Mouse (Mus musculus): ENCODE measurements around the gene Cpm. TPM values are rescaled to one million over a fixed set of nuclear protein-coding genes. Genes with fewer than 3 reads are reported as not detected.
"Not testable (repeated sequence)": the region's sequence is repeated elsewhere in the genome, so short reads cannot be mapped to it uniquely, and the experiment has no call there.

Gene Cpm
- polyA plus RNA-seq, 1 experiment from 2014 or later = 31.2 TPM

DNA sequence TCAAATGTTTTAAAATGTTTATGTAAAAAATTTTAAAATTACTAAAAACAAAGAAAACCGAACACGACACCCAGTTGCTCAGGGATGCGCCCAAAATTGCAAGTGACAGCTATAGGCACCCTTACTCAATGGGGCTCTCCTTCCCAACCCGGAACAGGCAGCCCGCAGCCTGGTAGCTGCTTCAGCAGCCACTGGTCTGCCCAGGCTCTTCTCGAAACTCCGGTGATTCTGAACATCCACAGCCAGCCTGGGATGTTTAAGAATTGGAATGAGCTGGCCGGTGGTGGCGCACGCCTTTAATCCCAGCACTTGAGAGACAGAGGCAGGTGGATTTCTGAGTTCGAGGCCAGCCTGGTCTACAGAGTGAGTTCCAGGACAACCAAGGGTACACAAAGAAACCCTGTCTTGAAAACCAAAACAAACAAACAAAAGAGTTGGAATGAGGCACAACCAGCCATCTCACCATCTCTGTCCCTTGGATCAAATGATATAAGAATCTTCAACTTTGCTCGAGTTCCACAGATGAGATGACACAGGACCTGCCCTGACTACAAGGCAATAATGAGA, 101.4 kb downstream of the Cpm start:
- H3K4me2 ChIP-seq (replicated peaks; ENCODE audit: low read depth, low read length) = no peak overlapping the region
- no peak overlapping the region for H3K27ac ChIP-seq (ENCODE audit: low read length)
- no peaks in the 10 kb centered on the region for H3K9me3 ChIP-seq (ENCODE audit: low read length)
- no peaks in the 10 kb centered on the region for H3K27me3 ChIP-seq (ENCODE audit: insufficient read depth, low read length)
- no peaks in the 10 kb centered on the region for H3K4me1 ChIP-seq (ENCODE audit: insufficient read depth, low read length)
- ATAC-seq (ENCODE audit: low FRiP score, low TSS enrichment) = no peak
- no peak overlapping the region for H3K9ac ChIP-seq (replicated peaks; ENCODE audit: low read length)
- WGBS = 93% methylated on average over 12 of the region's 12 CpGs
- H3K36me3 ChIP-seq (ENCODE audit: insufficient read depth, low read length) = no peaks in the 10 kb centered on the region
- no peak overlapping the region for H3K4me3 ChIP-seq (ENCODE audit: low read length)

DNA sequence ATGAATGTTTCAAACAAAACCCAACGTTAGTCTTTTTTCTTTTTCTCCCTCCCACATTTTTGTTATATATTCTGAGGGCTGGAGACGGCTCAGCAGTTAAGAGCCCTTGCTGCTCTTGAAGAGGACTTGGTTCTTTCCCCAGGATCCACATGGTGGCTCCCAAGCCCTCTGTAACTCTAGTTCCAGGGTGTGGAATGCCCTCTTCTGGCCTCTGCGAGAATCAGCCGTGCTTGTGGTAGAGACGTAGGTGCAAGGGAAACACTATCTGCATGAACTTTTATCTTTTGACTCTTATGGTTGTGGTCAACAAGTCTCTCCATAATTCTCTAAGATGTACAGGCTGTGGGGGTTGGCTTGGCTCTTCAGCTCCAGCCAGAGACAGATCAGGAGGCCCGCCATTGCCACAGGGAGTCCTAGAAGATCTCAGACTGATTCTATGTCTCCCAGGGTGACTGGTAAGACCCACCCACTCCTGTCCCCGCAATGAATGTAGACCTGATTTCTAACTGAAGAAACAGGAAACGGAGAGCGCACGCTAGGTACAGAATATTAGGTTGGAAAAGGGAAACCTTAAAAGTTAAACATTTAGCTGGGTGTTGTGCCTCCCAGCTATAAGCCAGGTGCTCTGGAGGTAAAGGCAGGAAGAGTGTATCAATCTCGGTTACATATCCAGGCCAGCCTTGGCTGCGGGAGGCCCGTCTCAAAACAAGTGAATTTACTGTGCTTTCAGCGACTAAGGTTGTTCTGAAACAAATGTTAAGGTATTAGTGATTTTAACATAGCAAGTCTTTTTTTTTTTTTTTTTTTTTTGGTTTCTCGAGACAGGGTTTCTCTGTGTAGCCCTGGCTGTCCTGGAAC, 102.2 kb downstream of the Cpm start:
- ATAC-seq (ENCODE audit: low FRiP score, low TSS enrichment) = peak; percentile 75
- H3K4me1 ChIP-seq (ENCODE audit: insufficient read depth, low read length) = no peaks in the 10 kb centered on the region

DNA sequence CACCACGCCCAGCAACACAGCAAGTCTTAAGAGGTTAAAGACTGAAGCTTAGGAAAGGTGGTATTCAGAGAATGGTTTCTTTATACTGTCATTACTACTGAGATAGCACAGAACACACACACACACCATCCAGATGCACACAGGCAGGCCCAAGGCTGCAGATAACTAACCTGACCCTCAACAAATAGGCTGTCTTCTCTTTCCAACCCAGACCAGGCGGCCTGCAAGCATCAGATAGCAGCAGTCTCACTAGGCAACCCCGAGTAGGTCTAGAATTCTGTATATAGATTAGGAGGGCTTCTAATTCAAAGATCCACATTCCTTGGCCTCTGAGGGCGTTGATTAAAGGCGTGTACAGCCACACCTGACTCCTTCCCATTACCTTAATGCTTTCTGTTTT, 102.9 kb downstream of the Cpm start:
- no peaks in the 10 kb centered on the region for H3K4me1 ChIP-seq (ENCODE audit: insufficient read depth, low read length)
- H3K27ac ChIP-seq (ENCODE audit: low read length) = no peak overlapping the region
- 88% methylated on average over 5 of the region's 5 CpGs for whole genome bisulfite sequencing
- H3K36me3 ChIP-seq (ENCODE audit: insufficient read depth, low read length) = peaks cover 6% of the 10 kb centered on the region; the same call in 1 of the 2 replicates
- no peak for ATAC-seq (ENCODE audit: low FRiP score, low TSS enrichment)
- H3K4me3 ChIP-seq (ENCODE audit: low read length) = no peak overlapping the region
- H3K9ac ChIP-seq (replicated peaks; ENCODE audit: low read length) = no peak overlapping the region
- no peaks in the 10 kb centered on the region for H3K27me3 ChIP-seq (ENCODE audit: insufficient read depth, low read length)
- H3K4me2 ChIP-seq (replicated peaks; ENCODE audit: low read depth, low read length) = no peak overlapping the region
- H3K9me3 ChIP-seq (ENCODE audit: low read length) = no peaks in the 10 kb centered on the region

More for the DNA sequence above, 102.2 kb downstream of the Cpm start:
- H3K4me2 ChIP-seq (replicated peaks; ENCODE audit: low read depth, low read length) = no peak overlapping the region
- H3K9me3 ChIP-seq (ENCODE audit: low read length) = no peaks in the 10 kb centered on the region
- no peak overlapping the region for H3K27ac ChIP-seq (ENCODE audit: low read length)
- no peaks in the 10 kb centered on the region for H3K27me3 ChIP-seq (ENCODE audit: insufficient read depth, low read length)
- no peak overlapping the region for H3K9ac ChIP-seq (replicated peaks; ENCODE audit: low read length)
- peaks cover 4% of the 10 kb centered on the region; the same call in 1 of the 2 replicates for H3K36me3 ChIP-seq (ENCODE audit: insufficient read depth, low read length)
- WGBS = 48% methylated on average over 14 of the region's 15 CpGs
- no peak overlapping the region for H3K4me3 ChIP-seq (ENCODE audit: low read length)

DNA sequence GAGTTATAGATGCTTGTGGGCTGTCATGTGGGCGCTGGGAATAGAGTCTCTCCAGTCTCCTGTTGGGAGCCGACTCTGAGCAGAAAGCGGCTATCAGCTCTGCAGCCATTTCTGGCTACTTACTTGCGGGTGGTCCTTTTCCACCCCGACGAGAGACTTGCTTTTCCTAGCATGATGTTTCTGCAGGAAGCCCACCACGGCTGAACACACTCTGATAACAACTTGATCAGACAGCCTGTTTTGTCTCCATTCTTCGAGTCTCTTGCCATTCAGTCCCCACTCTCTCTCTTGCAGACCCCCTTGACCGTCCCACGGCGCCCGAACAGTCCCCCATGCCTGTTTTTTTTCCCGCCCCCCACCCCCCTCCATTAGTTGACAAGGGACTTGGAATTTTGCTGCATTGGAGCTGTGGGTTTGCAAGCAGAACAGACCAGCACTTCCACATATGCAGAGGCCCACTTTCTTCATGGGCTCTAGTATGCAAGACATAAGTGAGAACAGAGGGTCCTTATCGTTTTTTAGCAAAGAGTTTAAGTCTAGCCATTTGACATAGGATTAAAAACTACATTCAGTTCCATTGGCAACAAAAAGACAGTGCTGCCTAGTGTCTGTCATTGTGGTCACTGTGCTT, 103.8 kb downstream of the Cpm start:
- H3K4me3 ChIP-seq (ENCODE audit: low read length) = no peak overlapping the region
- H3K27me3 ChIP-seq (ENCODE audit: insufficient read depth, low read length) = no peaks in the 10 kb centered on the region
- no peak for ATAC-seq (ENCODE audit: low FRiP score, low TSS enrichment)
- H3K4me2 ChIP-seq (replicated peaks; ENCODE audit: low read depth, low read length) = no peak overlapping the region
- H3K27ac ChIP-seq (ENCODE audit: low read length) = no peak overlapping the region
- peaks cover 6% of the 10 kb centered on the region; the same call in 1 of the 2 replicates for H3K36me3 ChIP-seq (ENCODE audit: insufficient read depth, low read length)
- no peaks in the 10 kb centered on the region for H3K9me3 ChIP-seq (ENCODE audit: low read length)
- no peaks in the 10 kb centered on the region for H3K4me1 ChIP-seq (ENCODE audit: insufficient read depth, low read length)
- WGBS = 79% methylated on average over 14 of the region's 14 CpGs
- H3K9ac ChIP-seq (replicated peaks; ENCODE audit: low read length) = no peak overlapping the region

DNA sequence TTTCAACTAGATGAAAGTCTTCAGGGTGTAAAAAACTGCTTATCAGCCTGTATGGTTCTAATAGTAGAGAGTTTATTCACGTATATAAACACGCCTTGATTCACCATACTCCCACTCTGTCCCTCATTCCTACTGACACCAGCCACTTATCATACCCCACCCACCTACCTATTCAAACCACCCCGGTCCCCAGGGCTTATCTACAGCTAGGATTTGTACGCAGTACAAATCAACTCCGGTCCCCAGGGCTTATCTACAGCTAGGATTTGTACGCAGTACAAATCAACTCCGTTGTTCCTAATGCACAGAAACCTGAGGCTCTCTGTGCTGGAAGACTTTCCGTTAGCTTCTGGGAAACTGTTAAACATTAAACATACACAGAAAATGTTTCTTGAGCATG, 104.3 kb downstream of the Cpm start:
- H3K9me3 ChIP-seq (ENCODE audit: low read length); H3K4me3 ChIP-seq (ENCODE audit: low read length); H3K27me3 ChIP-seq (ENCODE audit: insufficient read depth, low read length); H3K9ac ChIP-seq (replicated peaks; ENCODE audit: low read length); H3K4me2 ChIP-seq (replicated peaks; ENCODE audit: low read depth, low read length); H3K4me1 ChIP-seq (ENCODE audit: insufficient read depth, low read length); H3K27ac ChIP-seq (ENCODE audit: low read length); ATAC-seq (ENCODE audit: low FRiP score, low TSS enrichment); H3K36me3 ChIP-seq (ENCODE audit: insufficient read depth, low read length): not testable (repeated sequence)
- 86% methylated on average over 8 of the region's 8 CpGs for WGBS

DNA sequence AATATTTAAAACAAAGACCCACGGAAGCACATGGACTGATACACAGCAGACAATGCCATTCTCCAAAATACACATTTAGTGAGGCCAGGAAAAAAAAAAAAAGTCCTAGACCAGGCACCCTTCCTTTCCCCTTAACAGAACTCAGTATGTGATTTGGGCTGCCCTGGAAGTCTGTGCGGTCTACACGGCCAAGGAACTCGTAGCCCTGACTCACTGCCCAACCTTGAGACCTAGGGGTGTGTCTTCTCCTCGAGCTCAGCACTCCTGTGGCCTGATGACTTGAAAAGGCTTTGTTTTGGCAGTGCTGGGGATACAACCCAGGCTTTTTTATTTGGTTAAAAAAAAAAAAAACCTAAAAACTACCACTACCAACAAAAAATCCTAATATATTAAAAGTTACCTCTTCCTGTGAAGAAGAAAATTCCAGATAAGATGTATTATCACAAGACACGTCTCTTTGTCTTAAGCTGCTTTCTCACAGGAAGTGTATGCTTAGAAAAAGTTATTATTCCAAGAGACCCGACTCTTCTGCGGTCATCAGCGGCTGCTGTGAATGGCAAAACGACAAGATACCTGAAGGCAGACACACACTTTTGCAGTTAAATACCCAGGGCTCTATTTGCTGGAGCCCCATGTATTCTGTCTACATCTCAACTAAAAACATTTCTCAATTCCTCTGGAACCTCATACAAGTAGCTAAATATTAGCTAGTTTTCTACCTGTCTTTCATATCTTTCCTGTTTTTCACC, 105.0 kb downstream of the Cpm start:
- ATAC-seq (ENCODE audit: low FRiP score, low TSS enrichment); H3K9me3 ChIP-seq (ENCODE audit: low read length); H3K4me3 ChIP-seq (ENCODE audit: low read length); H3K4me1 ChIP-seq (ENCODE audit: insufficient read depth, low read length); H3K4me2 ChIP-seq (replicated peaks; ENCODE audit: low read depth, low read length); H3K9ac ChIP-seq (replicated peaks; ENCODE audit: low read length); H3K27ac ChIP-seq (ENCODE audit: low read length); H3K27me3 ChIP-seq (ENCODE audit: insufficient read depth, low read length); H3K36me3 ChIP-seq (ENCODE audit: insufficient read depth, low read length): not testable (repeated sequence)
- 81% methylated on average over 9 of the region's 10 CpGs for WGBS

DNA sequence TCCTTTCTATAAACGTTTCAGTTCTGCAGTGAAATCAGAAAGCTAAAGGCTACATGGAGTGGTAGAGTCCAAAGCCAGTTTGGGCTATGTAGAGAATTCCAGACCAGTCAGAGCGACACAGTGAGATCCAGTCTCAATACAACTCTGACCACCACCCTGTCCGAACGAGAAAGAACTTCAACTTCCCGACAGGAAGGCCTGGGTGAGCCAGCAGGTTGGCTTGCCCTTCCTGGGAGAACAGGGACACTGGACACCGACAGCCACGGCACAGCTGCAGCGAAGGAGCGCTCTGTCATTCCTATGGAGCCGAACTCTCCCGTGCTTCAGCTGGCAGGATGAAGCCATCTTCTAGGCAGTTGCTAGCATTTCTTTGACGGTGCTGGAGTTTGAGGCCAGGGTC, 106.1 kb downstream of the Cpm start:
- not testable (repeated sequence) for H3K4me3 ChIP-seq (ENCODE audit: low read length); H3K9me3 ChIP-seq (ENCODE audit: low read length); H3K27ac ChIP-seq (ENCODE audit: low read length); ATAC-seq (ENCODE audit: low FRiP score, low TSS enrichment); H3K9ac ChIP-seq (replicated peaks; ENCODE audit: low read length); H3K4me1 ChIP-seq (ENCODE audit: insufficient read depth, low read length); H3K27me3 ChIP-seq (ENCODE audit: insufficient read depth, low read length); H3K4me2 ChIP-seq (replicated peaks; ENCODE audit: low read depth, low read length)
- whole genome bisulfite sequencing = 91% methylated on average over 11 of the region's 12 CpGs
- peaks cover 12% of the 10 kb centered on the region for H3K36me3 ChIP-seq (ENCODE audit: insufficient read depth, low read length)

DNA sequence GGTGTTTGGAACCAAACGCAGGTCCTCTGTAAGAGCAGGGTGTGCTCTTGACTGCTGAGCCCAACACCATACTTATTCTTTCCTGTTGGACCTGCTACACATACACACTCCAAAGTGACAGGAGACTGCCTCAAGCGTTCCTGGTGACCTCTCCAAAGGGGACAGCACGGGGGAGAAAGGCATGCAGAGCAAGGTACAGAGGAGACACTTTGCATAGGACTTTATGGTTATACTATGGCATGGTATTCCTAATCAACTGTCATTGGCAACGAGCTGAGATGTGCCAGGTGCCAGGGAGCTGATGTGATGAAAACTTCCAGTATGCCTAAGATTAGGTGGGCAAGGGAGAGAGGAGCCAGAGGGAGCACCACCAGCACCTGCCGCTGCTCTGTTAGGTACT, 107.3 kb downstream of the Cpm start:
- Histone ChIP-seq H3K36me3 (ENCODE audit: insufficient read depth, low read length) (peaks cover 18% of the 10 kb centered on the region), H3K4me3 (ENCODE audit: low read length) (no peak overlapping the region), H3K27me3 (ENCODE audit: insufficient read depth, low read length) (no peaks in the 10 kb centered on the region), H3K9ac (replicated peaks; ENCODE audit: low read length) (no peak overlapping the region), H3K9me3 (ENCODE audit: low read length) (no peaks in the 10 kb centered on the region), H3K4me2 (replicated peaks; ENCODE audit: low read depth, low read length) (no peak overlapping the region), H3K27ac (ENCODE audit: low read length) (no peak overlapping the region), H3K4me1 (ENCODE audit: insufficient read depth, low read length) (no peaks in the 10 kb centered on the region)
- 89% methylated on average over 5 of the region's 5 CpGs for WGBS
- ATAC-seq (ENCODE audit: low FRiP score, low TSS enrichment) = no peak

All from kidney, embryonic 16.5 days (tissue).